Mouse (Mus musculus) bone marrow, adult 2 months (tissue): Measurements from ENCODE around the gene Trpm3.

Source experiments
- CTCF ChIP-seq: fragments of 200-500 bp; IDR thresholded peaks from 2 replicates; pipeline ENCODE4 v1.5.1; 2011; ENCODE audit warnings: low read length, control low read depth; ENCODE audit not compliant: control insufficient read depth, insufficient read depth
- POLR2A ChIP-seq: fragments of 200-500 bp; IDR thresholded peaks from 2 replicates; pipeline ENCODE4 v1.6.1; 2011; ENCODE audit warnings: low read depth, mild to moderate bottlenecking, control low read depth, low read length, borderline replicate concordance; ENCODE audit not compliant: control insufficient read depth

DNA sequence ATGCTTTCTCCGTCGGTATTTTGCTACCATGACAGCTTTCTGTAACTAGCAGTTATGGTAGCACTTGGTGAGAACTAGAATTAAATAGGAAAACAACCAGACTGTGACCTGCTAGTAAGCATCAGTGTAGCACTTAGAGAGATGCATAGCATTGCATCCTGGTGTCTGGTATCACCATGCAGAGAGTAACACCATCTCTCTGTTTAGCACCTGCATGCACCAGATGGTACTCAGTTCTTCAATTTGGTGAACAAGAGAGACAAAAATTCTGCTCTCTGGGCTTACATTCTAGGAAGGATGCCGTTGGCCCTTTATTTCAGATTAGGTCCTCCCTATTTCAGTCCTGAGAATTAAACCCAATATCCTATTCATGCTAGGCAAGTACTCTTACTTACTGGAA is 834.4 kb downstream of the Trpm3 start:
- TF ChIP-seq POLR2A (no peak), CTCF (no peak)
